Mouse (Mus musculus): ENCODE data around the gene Ftsj3. TPM values are rescaled to one million over a fixed set of nuclear protein-coding genes. Genes with fewer than 3 reads are reported as not detected.

Gene Ftsj3
- polyA plus RNA-seq (2015; fragmentation: Nextera tagmentation; extraction: Ambion mirVana), result 42.9 and 50.8 TPM in 2 replicates

DNA sequence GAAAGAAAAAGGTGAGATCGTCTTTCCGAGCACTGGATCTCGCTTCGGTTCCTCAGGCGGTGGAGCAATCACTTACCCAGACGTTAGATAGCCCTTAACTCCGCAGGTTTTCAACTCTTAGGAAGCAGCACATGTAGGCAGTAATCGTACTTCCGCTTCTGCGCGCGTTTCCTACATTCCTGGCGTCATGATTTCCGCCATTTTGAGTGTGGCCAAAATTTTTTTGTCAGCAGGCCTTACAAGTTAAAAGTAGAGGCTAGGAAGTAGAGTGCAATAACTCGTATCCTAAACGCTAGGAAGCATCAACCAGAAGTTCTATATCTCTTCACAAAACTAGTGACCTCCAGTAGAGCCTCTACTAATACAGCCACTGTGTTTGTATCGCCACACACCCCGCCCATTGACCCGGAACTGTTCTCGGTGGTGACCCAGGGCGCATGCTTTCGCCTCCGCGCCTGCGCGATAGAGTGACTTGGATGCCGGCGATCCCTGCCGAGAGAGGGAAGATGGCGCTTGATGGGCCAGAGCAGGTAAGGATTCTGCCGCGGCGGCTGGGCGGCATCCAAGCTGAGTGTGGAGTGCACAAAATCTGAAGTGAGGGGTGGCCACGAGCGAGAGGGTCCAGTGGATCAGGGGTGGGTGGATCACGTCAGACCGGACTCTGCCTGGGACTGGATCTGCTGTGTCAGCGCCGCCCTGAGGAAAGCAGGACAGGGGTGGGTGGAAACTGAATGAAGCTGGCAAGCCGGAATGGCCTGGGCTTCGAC lies at the start of gene Ftsj3, which contains the start of gene Psmc5:
Gene Ftsj3 (minus strand): TSS at position 395 of the 767 bp plus-strand sequence.
Gene Psmc5 (plus strand): TSS at position 470 of the 767 bp plus-strand sequence.
- peaks cover 4% of the 10 kb centered on the region; the same call in 1 of the 2 replicates for H3K36me3 ChIP-seq (ENCODE audit: control insufficient read depth, insufficient read depth, low read length)
- ATAC-seq, result peak; percentile 98

DNA sequence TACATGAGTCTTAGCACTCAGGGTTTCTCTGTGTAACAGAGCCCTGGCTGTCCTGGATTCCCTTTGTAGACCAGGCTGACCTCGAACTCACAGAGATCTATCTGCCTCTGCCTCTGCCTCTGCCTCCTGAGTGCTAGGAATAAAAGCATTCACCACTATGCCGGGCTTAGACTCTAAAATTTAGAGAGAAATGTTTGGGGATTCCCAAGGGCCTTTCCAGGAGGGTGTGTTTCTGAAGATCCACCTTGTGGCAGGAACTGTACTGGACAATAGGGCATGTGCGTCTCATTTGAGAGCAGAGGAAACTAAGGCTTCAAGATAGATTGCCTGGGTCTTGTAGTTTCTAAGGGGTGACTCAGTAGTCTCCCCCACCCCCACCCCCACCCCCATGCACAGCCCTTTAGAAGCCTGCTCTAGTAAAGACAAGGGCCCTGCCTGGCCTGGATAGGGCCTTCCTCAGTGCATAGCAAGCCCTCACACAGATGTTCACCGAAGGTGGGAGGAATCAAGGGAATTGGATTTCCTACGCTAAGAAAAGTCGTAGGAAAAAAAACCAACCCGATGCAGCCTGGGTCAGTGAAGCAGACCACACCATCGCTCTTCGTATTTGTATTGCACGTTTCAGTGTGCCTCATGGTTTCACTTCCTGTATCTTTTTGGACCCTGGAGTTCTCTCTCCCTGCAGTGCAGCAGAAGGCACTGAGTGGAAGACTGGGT lies 49.6 kb upstream of the Ftsj3 start:
- no peak overlapping the region for H3K4me3 ChIP-seq (ENCODE audit: low read length)
- no peaks in the 10 kb centered on the region for H3K36me3 ChIP-seq (ENCODE audit: control insufficient read depth, insufficient read depth, low read length)
- ATAC-seq, result no peak
- H3K4me1 ChIP-seq (ENCODE audit: control insufficient read depth, insufficient read depth, low read length), result no peaks in the 10 kb centered on the region
- no peaks in the 10 kb centered on the region for H3K27me3 ChIP-seq (replicated peaks; ENCODE audit: control insufficient read depth, insufficient read depth, low read length)
- 75% methylated on average over 10 of the region's 10 CpGs for WGBS
- H3K9ac ChIP-seq (ENCODE audit: low read depth, low read length), result no peak overlapping the region
- no peak overlapping the region for H3K4me2 ChIP-seq (ENCODE audit: low read depth, low read length)
- no peak overlapping the region for H3K27ac ChIP-seq (ENCODE audit: low read length)
- no peaks in the 10 kb centered on the region for H3K9me3 ChIP-seq (ENCODE audit: control insufficient read depth, low read length)

More for the DNA sequence above, at the start of gene Ftsj3, which contains the start of gene Psmc5:
- H3K9me3 ChIP-seq (ENCODE audit: control insufficient read depth, low read length), result no peaks in the 10 kb centered on the region
- no peaks in the 10 kb centered on the region for H3K27me3 ChIP-seq (replicated peaks; ENCODE audit: control insufficient read depth, insufficient read depth, low read length)
- peak within 1 kb of the TSS; percentile 72 for H3K27ac ChIP-seq (ENCODE audit: low read length)
- H3K4me2 ChIP-seq (ENCODE audit: low read depth, low read length), result peak within 1 kb of the TSS; percentile 94
- H3K9ac ChIP-seq (ENCODE audit: low read depth, low read length), result peak within 1 kb of the TSS; percentile 84
- peak within 1 kb of the TSS; percentile 66 for H3K4me3 ChIP-seq (ENCODE audit: low read length)
- H3K4me1 ChIP-seq (ENCODE audit: control insufficient read depth, insufficient read depth, low read length), result peaks cover 12% of the 10 kb centered on the region
- WGBS, result under 1% methylated on average over 42 of the region's 42 CpGs

DNA sequence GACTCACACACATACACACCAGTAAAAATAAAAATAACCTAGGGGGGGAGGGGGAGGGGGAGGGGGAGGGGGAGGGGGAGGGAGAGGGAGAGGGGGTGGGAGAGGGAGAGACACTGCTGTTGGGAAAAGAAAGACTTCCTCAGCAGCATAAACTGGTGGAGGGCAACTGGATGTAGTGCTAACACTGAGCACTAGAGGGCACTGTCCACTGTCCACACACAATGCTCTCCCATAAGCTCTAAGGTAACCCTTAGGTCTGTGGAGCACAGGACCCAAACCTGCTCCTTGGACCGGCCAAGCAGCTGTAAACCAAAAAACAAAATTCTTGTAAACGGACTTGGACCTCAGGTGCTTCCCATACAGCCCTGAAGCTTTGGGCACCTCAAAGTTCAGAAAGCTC lies 46.8 kb upstream of the Ftsj3 start:
- H3K4me1 ChIP-seq (ENCODE audit: control insufficient read depth, insufficient read depth, low read length), result no peaks in the 10 kb centered on the region
- 14% methylated on average over 2 of the region's 2 CpGs for WGBS
- H3K4me2 ChIP-seq (ENCODE audit: low read depth, low read length), result no peak overlapping the region
- H3K4me3 ChIP-seq (ENCODE audit: low read length), result no peak overlapping the region
- H3K27ac ChIP-seq (ENCODE audit: low read length), result no peak overlapping the region
- H3K36me3 ChIP-seq (ENCODE audit: control insufficient read depth, insufficient read depth, low read length), result no peaks in the 10 kb centered on the region
- peak; percentile 62; the same call in 1 of the 2 replicates for ATAC-seq
- H3K9me3 ChIP-seq (ENCODE audit: control insufficient read depth, low read length), result no peaks in the 10 kb centered on the region
- no peak overlapping the region for H3K9ac ChIP-seq (ENCODE audit: low read depth, low read length)
- H3K27me3 ChIP-seq (replicated peaks; ENCODE audit: control insufficient read depth, insufficient read depth, low read length), result no peaks in the 10 kb centered on the region

DNA sequence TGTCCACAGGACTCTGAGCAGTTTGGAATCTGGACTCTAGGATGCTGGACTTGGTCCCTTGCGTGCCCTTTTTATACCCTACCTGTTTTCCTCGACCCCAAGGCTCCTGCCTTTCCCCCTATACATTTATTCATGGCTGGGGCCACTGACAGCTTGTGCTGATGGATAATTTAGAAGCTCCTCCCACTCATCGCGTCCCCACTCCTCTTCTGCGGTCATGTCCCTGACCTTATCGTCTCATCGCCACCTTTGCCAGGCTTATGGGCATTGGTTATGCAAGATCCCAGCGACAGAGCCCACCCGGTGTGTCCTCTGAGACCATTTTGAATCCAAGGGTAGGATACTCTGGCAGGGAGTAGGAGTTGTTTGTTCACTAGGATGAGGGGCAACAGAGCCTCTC lies 45.9 kb upstream of the Ftsj3 start, which contains the start of gene Gh:
Gene Gh (minus strand): TSS at position 101 of the 400 bp plus-strand sequence.
- no peak for ATAC-seq
- Histone ChIP-seq H3K4me2 (ENCODE audit: low read depth, low read length) (no peak within 1 kb of the TSS), H3K27ac (ENCODE audit: low read length) (no peak within 1 kb of the TSS), H3K36me3 (ENCODE audit: control insufficient read depth, insufficient read depth, low read length) (no peaks in the 10 kb centered on the region), H3K9me3 (ENCODE audit: control insufficient read depth, low read length) (no peaks in the 10 kb centered on the region), H3K4me1 (ENCODE audit: control insufficient read depth, insufficient read depth, low read length) (no peaks in the 10 kb centered on the region), H3K4me3 (ENCODE audit: low read length) (no peak within 1 kb of the TSS), H3K27me3 (replicated peaks; ENCODE audit: control insufficient read depth, insufficient read depth, low read length) (no peaks in the 10 kb centered on the region), H3K9ac (ENCODE audit: low read depth, low read length) (no peak within 1 kb of the TSS)
- 77% methylated on average over 9 of the region's 9 CpGs for WGBS

DNA sequence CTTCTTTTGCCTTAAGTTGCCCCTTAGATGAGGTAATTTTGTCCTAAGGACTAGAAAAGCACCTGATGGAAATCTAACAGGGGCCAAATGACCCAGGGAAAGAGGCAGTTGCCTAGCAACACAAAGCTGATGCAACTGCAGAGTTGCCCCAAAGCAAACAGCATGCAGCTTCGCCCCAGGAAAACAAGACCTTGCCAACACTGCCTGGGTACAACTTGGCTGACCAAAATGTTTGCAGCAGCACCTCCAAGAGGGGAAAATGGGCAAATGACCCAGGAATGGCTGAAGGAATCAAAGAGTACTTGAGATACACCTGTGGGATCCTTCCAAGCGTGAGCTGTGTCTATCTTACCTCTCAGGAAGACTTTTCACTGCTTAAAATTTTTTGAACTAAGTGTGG lies 36.0 kb upstream of the Ftsj3 start:
- Histone ChIP-seq H3K9ac (ENCODE audit: low read depth, low read length) (no peak overlapping the region), H3K36me3 (ENCODE audit: control insufficient read depth, insufficient read depth, low read length) (no peaks in the 10 kb centered on the region), H3K4me3 (ENCODE audit: low read length) (no peak overlapping the region), H3K4me1 (ENCODE audit: control insufficient read depth, insufficient read depth, low read length) (no peaks in the 10 kb centered on the region), H3K9me3 (ENCODE audit: control insufficient read depth, low read length) (no peaks in the 10 kb centered on the region), H3K27me3 (replicated peaks; ENCODE audit: control insufficient read depth, insufficient read depth, low read length) (no peaks in the 10 kb centered on the region), H3K4me2 (ENCODE audit: low read depth, low read length) (no peak overlapping the region), H3K27ac (ENCODE audit: low read length) (no peak overlapping the region)
- ATAC-seq, result no peak
- WGBS, result 83% methylated on average over 2 of the region's 2 CpGs

DNA sequence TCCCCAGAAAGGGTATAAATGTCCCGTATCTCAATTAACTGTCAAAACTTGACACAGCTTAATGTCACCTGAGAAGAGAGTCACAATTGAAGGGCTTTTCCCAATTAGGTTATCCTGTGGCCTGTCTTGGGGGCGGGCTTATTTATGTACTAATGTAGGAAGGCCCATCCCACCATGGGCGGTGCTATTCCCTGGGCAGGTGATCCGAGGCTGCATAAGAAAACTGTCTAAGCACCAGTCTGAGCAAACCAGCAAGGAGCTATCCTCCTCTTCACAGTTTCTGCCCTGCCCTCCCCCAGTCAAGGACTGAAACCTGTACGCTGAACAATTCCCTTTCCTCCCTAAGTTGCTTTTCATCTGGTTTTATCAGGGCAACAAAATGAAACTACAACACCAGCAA lies 34.5 kb upstream of the Ftsj3 start:
- WGBS, result 91% methylated on average over 5 of the region's 5 CpGs
- Histone ChIP-seq H3K36me3 (ENCODE audit: control insufficient read depth, insufficient read depth, low read length) (no peaks in the 10 kb centered on the region), H3K9ac (ENCODE audit: low read depth, low read length) (no peak overlapping the region), H3K9me3 (ENCODE audit: control insufficient read depth, low read length) (no peaks in the 10 kb centered on the region), H3K27ac (ENCODE audit: low read length) (no peak overlapping the region), H3K27me3 (replicated peaks; ENCODE audit: control insufficient read depth, insufficient read depth, low read length) (no peaks in the 10 kb centered on the region), H3K4me3 (ENCODE audit: low read length) (no peak overlapping the region), H3K4me1 (ENCODE audit: control insufficient read depth, insufficient read depth, low read length) (no peaks in the 10 kb centered on the region), H3K4me2 (ENCODE audit: low read depth, low read length) (no peak overlapping the region)
- ATAC-seq, result no peak

DNA sequence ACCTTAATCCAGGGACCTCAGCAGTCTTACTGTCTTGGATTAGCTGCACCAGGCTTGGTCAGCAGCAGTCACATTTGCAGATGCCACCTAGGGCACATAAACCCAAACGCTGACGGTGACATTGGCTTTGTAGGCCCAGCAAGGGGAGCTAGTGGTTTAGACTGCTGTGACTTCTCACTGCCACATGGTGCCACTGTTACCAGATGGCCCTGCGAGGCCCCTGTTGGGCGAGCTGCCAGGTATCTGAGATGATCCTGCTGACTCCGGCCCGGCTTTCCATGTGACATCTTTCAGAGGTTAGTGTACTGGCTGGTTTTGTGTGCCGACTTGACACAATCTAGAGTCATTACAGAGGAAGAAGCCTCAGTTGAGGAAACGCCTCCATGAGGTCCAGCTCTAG lies 33.5 kb upstream of the Ftsj3 start:
- 53% methylated on average over 8 of the region's 8 CpGs for WGBS
- no peak for ATAC-seq
- Histone ChIP-seq H3K27ac (ENCODE audit: low read length) (no peak overlapping the region), H3K4me2 (ENCODE audit: low read depth, low read length) (no peak overlapping the region), H3K4me3 (ENCODE audit: low read length) (no peak overlapping the region), H3K36me3 (ENCODE audit: control insufficient read depth, insufficient read depth, low read length) (no peaks in the 10 kb centered on the region), H3K9me3 (ENCODE audit: control insufficient read depth, low read length) (no peaks in the 10 kb centered on the region), H3K9ac (ENCODE audit: low read depth, low read length) (no peak overlapping the region), H3K27me3 (replicated peaks; ENCODE audit: control insufficient read depth, insufficient read depth, low read length) (no peaks in the 10 kb centered on the region), H3K4me1 (ENCODE audit: control insufficient read depth, insufficient read depth, low read length) (no peaks in the 10 kb centered on the region)

DNA sequence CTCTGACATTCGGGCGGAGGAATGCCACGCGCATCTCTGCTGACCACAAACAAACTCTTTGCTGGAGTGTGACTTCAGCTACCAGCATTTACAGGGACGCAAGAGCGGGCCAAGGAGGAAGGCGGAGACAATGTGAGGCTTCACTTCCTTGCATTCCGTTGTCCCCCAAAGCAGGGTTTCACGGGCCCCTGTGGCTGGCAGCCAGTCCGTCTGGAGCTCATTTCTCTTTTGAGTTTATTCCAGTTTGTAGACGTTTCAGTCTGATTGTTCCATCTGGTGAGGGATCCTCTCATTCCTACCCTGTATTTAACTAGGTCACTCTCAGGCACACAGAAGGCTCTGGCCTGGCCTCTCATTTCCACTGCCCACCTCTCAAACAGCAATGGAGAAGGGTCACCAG lies 31.1 kb upstream of the Ftsj3 start:
- no peak overlapping the region for H3K4me2 ChIP-seq (ENCODE audit: low read depth, low read length)
- no peaks in the 10 kb centered on the region for H3K9me3 ChIP-seq (ENCODE audit: control insufficient read depth, low read length)
- H3K9ac ChIP-seq (ENCODE audit: low read depth, low read length), result peak overlapping the region; percentile 33; the same call in 1 of the 2 replicates
- H3K4me3 ChIP-seq (ENCODE audit: low read length), result no peak overlapping the region
- H3K4me1 ChIP-seq (ENCODE audit: control insufficient read depth, insufficient read depth, low read length), result no peaks in the 10 kb centered on the region
- no peaks in the 10 kb centered on the region for H3K36me3 ChIP-seq (ENCODE audit: control insufficient read depth, insufficient read depth, low read length)
- whole genome bisulfite sequencing, result 59% methylated on average over 11 of the region's 11 CpGs
- ATAC-seq, result no peak
- no peaks in the 10 kb centered on the region for H3K27me3 ChIP-seq (replicated peaks; ENCODE audit: control insufficient read depth, insufficient read depth, low read length)
- peak overlapping the region; percentile 52; the same call in 1 of the 2 replicates for H3K27ac ChIP-seq (ENCODE audit: low read length)

DNA sequence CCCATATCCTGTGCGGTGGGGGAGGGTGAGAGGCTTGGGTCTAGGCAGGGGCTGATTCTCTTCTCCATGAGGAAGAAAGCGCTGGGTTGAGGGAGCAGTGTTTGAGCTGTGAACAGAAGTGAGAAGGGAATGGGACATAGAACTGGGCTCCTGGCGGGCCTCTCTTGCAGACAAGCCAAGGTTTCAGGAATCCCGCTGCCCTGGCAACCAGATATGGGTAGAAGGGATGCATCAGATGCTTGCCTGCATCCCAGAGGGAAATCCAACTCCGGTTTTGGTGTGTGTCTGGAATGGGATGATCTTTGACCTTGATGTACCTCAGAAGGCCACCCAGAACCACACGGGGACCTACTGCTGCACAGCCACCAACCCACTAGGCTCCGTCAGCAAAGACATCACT lies 30.3 kb upstream of the Ftsj3 start:
- ATAC-seq, result no peak
- no peak overlapping the region for H3K9ac ChIP-seq (ENCODE audit: low read depth, low read length)
- H3K9me3 ChIP-seq (ENCODE audit: control insufficient read depth, low read length), result no peaks in the 10 kb centered on the region
- no peak overlapping the region for H3K4me2 ChIP-seq (ENCODE audit: low read depth, low read length)
- no peak overlapping the region for H3K4me3 ChIP-seq (ENCODE audit: low read length)
- no peak overlapping the region for H3K27ac ChIP-seq (ENCODE audit: low read length)
- H3K27me3 ChIP-seq (replicated peaks; ENCODE audit: control insufficient read depth, insufficient read depth, low read length), result no peaks in the 10 kb centered on the region
- no peaks in the 10 kb centered on the region for H3K4me1 ChIP-seq (ENCODE audit: control insufficient read depth, insufficient read depth, low read length)
- H3K36me3 ChIP-seq (ENCODE audit: control insufficient read depth, insufficient read depth, low read length), result no peaks in the 10 kb centered on the region
- WGBS, result 89% methylated on average over 7 of the region's 7 CpGs
